Mouse (Mus musculus) spleen, adult 2 months (tissue): ENCODE results near the gene Fign. TPM values are rescaled to one million over a fixed set of nuclear protein-coding genes. Genes with fewer than 3 reads are reported as not detected.
A peak's percentile ranks its signal among the peaks of the same experiment; 100 is the strongest.

Experiments
- DNase-seq, 2 experiments: peaks; one replicate each; pipeline versions ENCODE4 v3.0.0 to v3.0.0-alpha.2; 2012 to 2021; ENCODE audit warnings: low spot score in 2 of 2, low read depth in 1 of 2
- H3K27ac ChIP-seq: fragments of 200-500 bp; 2 replicates; pipeline ENCODE4 v1.5.1; 2012; ENCODE audit warnings: low read length, inconsistent platforms; ENCODE audit not compliant: insufficient read depth
- H3K27me3 ChIP-seq: fragments of 200-500 bp; 2 replicates; pipeline ENCODE4 v1.6.1; 2012; ENCODE audit warnings: mild to moderate bottlenecking, moderate library complexity, low read length, inconsistent platforms; ENCODE audit not compliant: control insufficient read depth, insufficient read depth
- H3K36me3 ChIP-seq: fragments of 200-500 bp; 2 replicates; pipeline ENCODE4 v1.6.1; 2012; ENCODE audit warnings: mild to moderate bottlenecking, low read length, inconsistent platforms; ENCODE audit not compliant: control insufficient read depth, insufficient read depth
- H3K4me1 ChIP-seq: fragments of 200-500 bp; 2 replicates; pipeline ENCODE4 v1.6.1; 2011; ENCODE audit warnings: inconsistent platforms; ENCODE audit not compliant: control insufficient read depth, insufficient read depth, insufficient read length
- H3K4me3 ChIP-seq: fragments of 200-500 bp; 2 replicates; pipeline ENCODE4 v1.5.1; 2011; ENCODE audit warnings: mild to moderate bottlenecking, inconsistent platforms; ENCODE audit not compliant: insufficient read depth, insufficient read length; ENCODE audit errors: extremely low read depth
- CTCF ChIP-seq: fragments of 200-500 bp; IDR thresholded peaks from 2 replicates; pipeline ENCODE4 v1.5.1; 2011; ENCODE audit warnings: mild to moderate bottlenecking, inconsistent platforms; ENCODE audit not compliant: insufficient read depth, insufficient read length, insufficient replicate concordance; ENCODE audit errors: extremely low read depth
- POLR2A ChIP-seq: fragments of 200-500 bp; IDR thresholded peaks from 2 replicates; pipeline ENCODE4 v1.6.1; 2011; ENCODE audit warnings: low read depth, low read length, inconsistent platforms
- WGBS: fragments of 180-500 bp; shearing (Covaris S2); methylation state at CpG from one replicate; pipeline ENCODE4 v1.1.7; 2018; 5-methylcytosine and 5-hydroxymethylcytosine counted together
- polyA plus RNA-seq: library from polyadenylated mRNA; depleted of rRNA; stranded (reverse); fragments of >200 nt; gene quantifications from 2 replicates; pipeline ENCODE4 v1.2.3, GENCODE M21; 2012; rRNA removed

Fign gene
- 0.37 and 0.45 TPM in 2 replicates for polyA plus RNA-seq

DNA sequence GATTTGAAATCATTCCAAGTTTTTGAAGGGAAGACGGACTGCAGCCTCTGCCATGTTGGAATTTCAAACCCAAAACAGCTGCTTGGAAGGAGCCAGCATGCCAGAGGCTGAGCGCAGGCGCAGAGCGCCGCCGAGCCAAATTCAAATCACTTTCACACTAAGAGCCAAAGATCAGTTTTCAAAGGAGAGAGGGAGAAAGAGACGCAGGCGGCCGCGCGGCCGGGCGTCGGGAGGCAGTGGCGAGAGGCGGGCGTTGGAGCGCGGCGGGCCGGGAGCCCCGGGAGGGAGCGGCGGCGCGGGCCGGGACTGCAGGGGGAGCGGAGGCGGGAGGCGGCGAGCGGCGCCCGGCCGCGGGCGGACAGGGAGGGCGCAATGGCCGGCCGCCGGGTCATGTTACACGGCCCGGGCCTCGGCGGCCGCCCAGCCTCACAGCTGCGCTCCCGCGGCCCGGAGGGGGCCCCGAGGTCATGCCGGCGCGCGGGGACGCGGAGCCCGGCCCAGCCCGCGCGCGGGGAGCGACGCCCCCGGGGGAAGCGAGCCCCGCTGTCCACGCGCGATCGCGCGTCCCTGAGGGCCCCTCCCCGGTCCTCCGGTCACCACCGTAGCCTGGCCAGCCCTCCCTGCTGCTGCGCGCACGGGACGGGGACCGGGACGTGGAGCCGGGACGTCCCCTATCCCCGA lies at the start of gene Fign:
Fign (minus strand) TSS at position 102 of the 681 bp plus-strand sequence.
- H3K36me3 ChIP-seq = no peaks in the 10 kb centered on the region
- no peak for DNase-seq
- H3K27ac ChIP-seq = peak within 1 kb of the TSS; percentile 27; the same call in 1 of the 2 replicates
- peaks cover 3% of the 10 kb centered on the region; the same call in 1 of the 2 replicates for H3K27me3 ChIP-seq
- peak within 1 kb of the TSS; percentile 55 for H3K4me3 ChIP-seq
- 2% methylated on average over 68 of the region's 85 CpGs for WGBS
- no peaks in the 10 kb centered on the region for H3K4me1 ChIP-seq
- TF ChIP-seq CTCF (no peak), POLR2A (no peak)

DNA sequence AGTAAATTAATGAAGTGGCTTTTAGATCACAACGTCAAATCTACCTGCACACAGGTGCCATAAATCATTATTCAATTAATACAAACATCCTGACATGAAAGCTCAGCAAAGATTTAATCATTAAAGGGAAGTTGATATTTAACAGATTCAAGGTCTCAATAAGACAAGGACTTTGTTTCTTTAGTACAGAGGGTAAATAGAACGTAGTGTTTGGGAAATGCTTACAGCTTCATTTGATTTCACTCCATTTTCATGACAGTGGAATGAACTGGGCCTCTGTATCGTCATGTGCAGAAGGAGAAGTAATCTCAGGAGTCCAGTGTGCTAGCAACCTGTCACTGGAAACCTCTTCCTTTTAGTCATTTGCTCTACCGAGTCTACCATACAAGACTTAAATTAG lies 35.8 kb upstream of the Fign start:
- DNase-seq = no peak
- H3K27me3 ChIP-seq = no peaks in the 10 kb centered on the region
- TF ChIP-seq POLR2A (no peak), CTCF (no peak)
- no peak overlapping the region for H3K27ac ChIP-seq
- WGBS = 73% methylated on average over 4 of the region's 4 CpGs
- no peaks in the 10 kb centered on the region for H3K4me1 ChIP-seq
- no peaks in the 10 kb centered on the region for H3K36me3 ChIP-seq
- no peak overlapping the region for H3K4me3 ChIP-seq

DNA sequence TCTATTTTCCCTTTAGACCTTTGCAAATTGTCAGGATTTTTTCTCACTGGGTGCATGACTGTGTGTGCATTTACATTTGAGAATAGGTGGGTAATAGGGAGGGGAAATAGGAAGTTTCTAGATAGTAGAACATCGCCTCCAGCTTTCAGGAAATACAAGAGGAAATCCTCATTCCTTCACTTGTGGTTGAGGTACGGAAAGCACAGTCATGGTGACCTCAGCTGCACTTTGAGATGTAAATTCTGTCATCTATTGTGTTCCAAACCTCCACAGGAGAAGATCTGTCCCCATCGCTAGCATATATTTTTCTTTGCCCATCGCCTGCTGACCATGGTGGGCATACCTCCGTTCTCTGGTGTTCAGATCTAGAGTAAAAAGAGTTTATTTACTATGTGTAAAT lies 22.7 kb upstream of the Fign start:
- no peaks in the 10 kb centered on the region for H3K27me3 ChIP-seq
- DNase-seq = no peak
- no peak for TF ChIP-seq CTCF
- no peak overlapping the region for H3K4me3 ChIP-seq
- WGBS = 45% methylated on average over 5 of the region's 5 CpGs
- H3K27ac ChIP-seq = no peak overlapping the region
- H3K36me3 ChIP-seq = no peaks in the 10 kb centered on the region
- no peaks in the 10 kb centered on the region for H3K4me1 ChIP-seq

DNA sequence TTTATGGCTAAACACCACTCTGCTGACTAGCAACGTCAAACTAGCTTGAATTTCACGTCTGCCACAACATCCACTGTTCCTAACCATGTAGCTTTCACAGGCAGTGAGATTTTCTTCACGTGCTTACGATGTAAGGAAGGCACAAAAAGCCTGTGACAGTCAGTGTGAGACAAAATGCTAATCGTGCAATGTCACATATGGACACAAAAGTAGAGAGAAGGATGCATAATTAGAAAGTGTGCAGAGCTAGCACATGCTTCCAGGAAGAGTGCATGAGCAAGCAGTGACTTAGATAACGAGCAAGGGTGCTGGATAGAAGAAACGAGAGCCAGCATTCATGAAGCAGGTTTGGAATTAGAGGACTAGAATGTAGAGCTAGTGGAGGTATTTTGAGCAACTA lies 18.8 kb upstream of the Fign start:
- WGBS = 82% methylated on average over 7 of the region's 7 CpGs
- no peaks in the 10 kb centered on the region for H3K36me3 ChIP-seq
- no peaks in the 10 kb centered on the region for H3K27me3 ChIP-seq
- no peak for DNase-seq
- no peaks in the 10 kb centered on the region for H3K4me1 ChIP-seq
- no peak overlapping the region for H3K27ac ChIP-seq
- no peak overlapping the region for H3K4me3 ChIP-seq
- TF ChIP-seq CTCF (no peak), POLR2A (no peak)

DNA sequence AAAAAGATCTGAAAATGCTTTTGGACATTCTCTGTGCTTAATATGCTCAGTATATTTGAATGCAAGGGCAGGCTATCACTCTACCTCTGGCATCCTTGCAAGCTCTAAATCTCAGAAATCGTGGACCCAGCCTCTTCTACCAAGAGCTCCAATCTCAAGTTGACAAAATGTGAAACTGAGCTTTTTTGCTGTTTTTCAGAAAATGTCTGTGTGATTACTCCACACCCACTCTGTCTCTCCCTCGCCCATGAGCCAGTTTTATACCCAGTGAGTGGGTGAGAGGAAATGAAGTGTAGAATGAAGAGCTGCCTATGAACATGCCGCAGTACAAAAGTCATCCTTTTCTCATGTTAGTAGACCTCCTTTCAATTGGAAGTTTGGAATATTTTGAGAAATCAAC lies 13.3 kb upstream of the Fign start:
- no peak for DNase-seq
- TF ChIP-seq CTCF = no peak
- TF ChIP-seq POLR2A = no peak
- 82% methylated on average over 3 of the region's 3 CpGs for WGBS
- no peak overlapping the region for H3K4me3 ChIP-seq
- no peaks in the 10 kb centered on the region for H3K27me3 ChIP-seq
- no peak overlapping the region for H3K27ac ChIP-seq
- no peaks in the 10 kb centered on the region for H3K4me1 ChIP-seq
- H3K36me3 ChIP-seq = no peaks in the 10 kb centered on the region

DNA sequence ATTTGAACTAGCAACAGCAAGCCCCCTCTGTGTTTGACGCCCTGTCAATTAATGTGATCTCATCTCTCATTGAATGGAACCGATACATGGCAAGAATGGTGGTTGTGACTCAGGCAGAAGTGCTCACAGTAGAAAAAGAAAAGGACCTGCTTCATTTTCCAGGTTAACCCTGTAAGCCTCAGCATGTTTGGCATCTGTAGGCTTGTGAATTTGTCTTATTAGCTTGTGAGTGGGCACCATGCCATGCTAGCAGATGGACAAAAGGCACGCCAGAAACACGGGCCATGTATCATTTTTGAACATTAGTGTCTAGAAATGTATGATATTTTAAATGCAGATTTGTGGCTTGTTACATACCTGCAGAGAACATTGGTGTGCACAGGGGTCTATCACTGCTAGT lies 12.0 kb upstream of the Fign start:
- no peak overlapping the region for H3K4me3 ChIP-seq
- H3K27ac ChIP-seq = no peak overlapping the region
- 93% methylated on average over 4 of the region's 4 CpGs for WGBS
- H3K27me3 ChIP-seq = no peaks in the 10 kb centered on the region
- no peaks in the 10 kb centered on the region for H3K36me3 ChIP-seq
- DNase-seq = no peak
- no peaks in the 10 kb centered on the region for H3K4me1 ChIP-seq
- no peak for TF ChIP-seq POLR2A
- TF ChIP-seq CTCF = no peak

DNA sequence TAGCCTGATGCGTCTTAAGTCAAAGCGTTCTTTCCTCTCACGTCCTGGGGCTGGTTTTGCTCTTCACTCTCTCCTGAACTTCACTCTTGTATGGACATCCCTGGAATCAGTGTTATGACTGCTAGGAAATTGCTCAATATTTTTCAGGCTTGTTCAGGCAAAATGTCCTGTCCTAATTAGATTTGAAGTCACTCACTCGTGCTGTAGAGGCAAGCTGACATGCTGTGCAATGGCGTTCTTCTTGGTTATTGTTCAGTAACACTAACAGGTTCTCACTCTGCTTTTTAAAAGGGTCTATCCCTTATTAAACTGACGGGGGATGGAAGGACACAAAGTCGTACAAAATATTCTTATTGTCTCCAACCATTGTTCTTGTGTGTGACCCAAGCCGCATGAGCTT lies 10.2 kb upstream of the Fign start:
- H3K27me3 ChIP-seq = no peaks in the 10 kb centered on the region
- no peak for DNase-seq
- H3K4me1 ChIP-seq = no peaks in the 10 kb centered on the region
- H3K27ac ChIP-seq = no peak overlapping the region
- 87% methylated on average over 8 of the region's 8 CpGs for WGBS
- TF ChIP-seq CTCF (no peak), POLR2A (no peak)
- no peaks in the 10 kb centered on the region for H3K36me3 ChIP-seq
- H3K4me3 ChIP-seq = no peak overlapping the region
